Mouse (Mus musculus) right cerebral cortex, postnatal 14 days (tissue): ENCODE results near the gene Gnat2.

Experiments
- DNase-seq: peaks from one replicate; pipeline ENCODE4 v3.0.0; 2022

Gnat2 gene

GRCm38 (mm10) chr3:108085281-108085720, 7.3 kb upstream of the Gnat2 start:
- DNase-seq: peak; percentile 92

- DNase-seq: no peak
These were observed 6.7 kb upstream of the Gnat2 start for GRCm38 (mm10) chr3:108085721-108086469.

GRCm38 (mm10) chr3:108086470-108086979, 6.1 kb upstream of the Gnat2 start, which contains the start of gene Ampd2:
TSS of gene Ampd2 (minus strand) at chr3:108086651.
- peak; percentile 55 for DNase-seq

DNA sequence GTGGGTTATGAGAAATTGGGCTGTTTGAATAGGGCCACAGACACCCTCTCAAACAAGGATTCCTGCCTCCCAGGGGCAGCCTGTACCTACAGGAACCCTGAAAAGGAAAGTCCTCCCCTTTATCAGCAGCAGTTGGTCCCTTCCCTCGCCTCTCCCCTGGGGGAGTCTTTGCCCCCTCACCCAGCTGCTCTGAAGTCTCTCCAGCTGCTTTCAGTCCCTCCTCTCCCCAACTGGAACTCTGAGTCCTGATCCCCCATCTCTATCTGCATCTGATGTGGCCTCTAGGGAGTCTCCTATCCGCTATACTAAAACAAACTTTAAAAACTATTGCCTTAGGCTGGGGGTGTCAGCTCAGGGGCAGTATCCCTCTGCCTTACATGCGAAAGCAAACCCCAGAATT, 5.3 kb upstream of the Gnat2 start:
- no peak for DNase-seq

GRCm38 (mm10) chr3:108088842-108089380, 3.7 kb upstream of the Gnat2 start:
- no peak for DNase-seq

DNA sequence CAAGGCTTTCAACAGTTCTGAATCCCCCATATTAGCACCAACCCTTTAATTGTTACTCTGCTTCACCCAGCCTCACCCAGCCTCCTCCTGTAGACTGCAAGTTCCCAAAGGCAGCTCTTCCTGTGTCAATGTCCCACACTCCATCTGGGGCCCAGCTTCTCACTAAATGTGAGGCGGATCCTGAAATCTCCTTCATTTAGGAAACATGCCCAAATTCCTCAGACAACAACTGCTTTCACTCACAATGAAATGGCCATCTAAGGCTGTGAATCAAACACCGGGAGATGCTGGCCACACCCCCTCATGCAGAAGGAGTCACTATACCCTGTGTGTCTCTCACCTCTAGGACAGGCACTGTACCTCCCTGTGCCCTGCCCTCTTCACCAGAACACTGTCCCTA, 2.7 kb upstream of the Gnat2 start:
- DNase-seq: no peak

DNA sequence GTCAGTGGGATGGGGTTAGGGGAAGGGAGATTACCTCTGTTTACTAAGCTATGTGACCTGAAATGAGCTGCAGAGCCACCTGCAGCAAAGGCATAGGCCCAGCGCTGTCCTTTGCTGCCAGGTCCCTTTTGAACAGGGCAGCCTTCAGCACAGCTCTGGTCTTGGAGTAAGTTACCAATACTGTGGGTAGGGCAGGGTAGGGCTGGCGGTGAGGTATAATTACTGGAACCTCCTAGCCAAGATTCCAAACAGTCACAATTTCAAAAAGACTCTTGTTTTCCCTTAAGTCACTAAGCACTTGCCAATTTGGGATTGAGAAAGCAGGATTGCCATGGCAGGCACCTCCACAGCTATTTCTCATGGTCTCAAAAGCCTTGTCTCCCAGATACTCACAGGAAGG, 2.0 kb upstream of the Gnat2 start:
- DNase-seq: no peak

GRCm38 (mm10) chr3:108092030-108092429, 559 bp upstream of the Gnat2 start:
- DNase-seq: no peak

GRCm38 (mm10) chr3:108093306-108093705, 717 bp downstream of the Gnat2 start:
- no peak for DNase-seq

GRCm38 (mm10) chr3:108094146-108094545, 1.6 kb downstream of the Gnat2 start:
- DNase-seq: no peak

DNA sequence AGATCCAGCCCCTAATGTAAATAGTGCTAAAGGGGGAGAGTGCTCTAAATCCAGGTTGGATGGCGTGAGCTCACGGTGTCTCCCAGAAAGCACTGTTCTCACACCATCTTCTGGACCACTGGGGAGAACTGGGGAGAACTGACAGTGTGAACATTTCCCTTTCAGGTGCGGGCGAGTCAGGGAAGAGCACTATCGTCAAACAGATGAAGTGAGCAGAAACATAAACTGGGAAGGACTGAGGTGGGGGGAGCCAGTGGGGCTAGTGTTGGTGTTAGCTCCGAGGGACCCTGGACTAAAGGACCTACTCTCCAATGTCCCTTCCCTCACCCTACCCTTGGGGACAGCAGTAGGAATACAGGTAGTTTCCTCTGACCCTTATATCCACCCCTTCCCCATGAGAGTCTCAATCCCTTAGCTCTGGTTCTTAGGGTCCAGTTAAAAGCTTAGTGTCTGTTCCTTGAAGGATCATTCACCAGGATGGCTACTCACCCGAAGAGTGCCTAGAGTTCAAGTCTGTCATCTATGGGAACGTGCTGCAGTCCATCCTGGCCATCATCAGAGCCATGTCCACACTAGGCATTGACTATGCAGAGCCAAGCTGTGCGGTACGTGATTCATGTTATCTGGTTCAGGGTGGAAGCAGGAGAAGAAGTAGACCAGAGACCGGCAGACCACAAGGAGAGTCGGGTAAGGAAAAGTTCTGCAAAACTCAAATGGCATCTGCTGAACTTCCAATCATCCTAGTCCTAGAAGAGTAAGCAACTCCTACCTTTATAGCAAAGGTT, 2.6 kb downstream of the Gnat2 start:
- DNase-seq: no peak

- no peak for DNase-seq
These were observed 3.6 kb downstream of the Gnat2 start for GRCm38 (mm10) chr3:108096226-108096625.

DNA sequence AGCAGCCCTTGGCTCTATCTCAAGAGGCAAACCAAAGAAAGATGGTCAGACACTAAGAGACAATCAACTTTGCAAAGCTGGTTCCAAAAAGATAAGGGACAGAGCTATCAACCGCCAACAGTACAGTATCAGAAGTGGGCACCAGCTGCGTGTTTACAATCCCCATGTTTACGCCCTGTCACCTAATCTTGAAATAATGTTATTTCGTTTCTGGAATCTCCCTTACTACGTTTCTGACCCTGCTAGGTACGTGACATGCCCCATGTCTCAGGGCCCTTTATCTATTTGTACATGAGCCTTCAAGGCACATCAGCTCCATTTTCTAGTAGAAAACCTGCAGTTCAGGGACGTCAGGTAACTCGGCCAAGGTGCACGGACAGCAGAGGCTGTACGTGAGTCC, 4.1 kb downstream of the Gnat2 start:
- DNase-seq: no peak

DNA sequence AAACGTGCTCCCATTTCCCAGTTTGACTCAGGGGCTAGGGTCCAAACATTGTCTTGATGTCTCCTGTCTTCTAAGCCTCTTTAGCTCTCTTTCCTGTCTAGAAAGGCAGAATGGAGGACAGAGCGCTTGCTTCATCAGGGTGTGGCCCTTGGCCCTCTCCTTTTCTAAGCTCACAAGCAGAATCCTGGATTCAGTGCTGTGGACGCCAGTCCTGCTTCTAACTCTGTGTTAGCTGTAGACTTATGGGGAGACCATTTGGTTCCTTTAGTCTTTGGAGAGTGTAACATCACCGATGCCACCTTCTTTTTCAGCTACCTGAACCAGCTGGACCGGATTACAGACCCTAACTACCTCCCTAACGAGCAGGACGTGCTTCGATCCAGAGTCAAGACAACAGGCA, 5.1 kb downstream of the Gnat2 start:
- DNase-seq: no peak

DNA sequence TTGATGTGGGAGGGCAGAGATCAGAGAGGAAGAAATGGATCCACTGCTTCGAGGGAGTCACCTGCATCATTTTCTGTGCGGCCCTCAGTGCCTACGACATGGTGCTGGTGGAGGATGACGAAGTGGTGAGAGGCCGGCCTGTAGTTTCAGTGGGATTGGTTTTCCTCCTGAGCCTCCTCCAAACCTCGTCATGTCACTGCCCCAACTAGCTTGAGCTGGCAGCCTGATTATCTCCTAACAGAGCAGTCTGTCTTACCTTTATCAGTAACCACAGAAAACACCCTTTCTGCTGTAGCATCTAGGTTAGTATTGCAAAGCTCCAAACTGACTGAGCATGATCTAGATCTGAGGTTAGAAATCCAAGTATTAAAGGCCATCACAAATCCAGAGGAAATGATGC, 5.7 kb downstream of the Gnat2 start:
- no peak for DNase-seq

DNA sequence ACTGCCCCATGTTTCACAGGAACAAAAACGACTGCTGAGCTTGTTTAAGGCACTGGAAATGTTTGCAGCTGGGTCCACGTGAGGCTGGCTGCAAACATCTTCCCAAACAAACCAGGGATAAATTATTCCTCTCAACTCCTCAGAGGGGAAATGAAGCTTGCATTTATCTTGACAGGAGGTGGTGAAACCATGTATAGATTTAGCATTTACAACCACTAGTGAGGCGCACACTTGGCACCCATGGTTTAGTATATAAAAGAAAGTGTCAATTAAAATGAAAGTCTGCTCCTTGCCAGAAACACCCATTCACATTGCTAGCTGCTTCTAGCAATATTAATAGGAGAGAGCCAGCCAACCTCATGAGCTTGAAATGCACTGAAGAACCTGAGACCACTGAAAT, 9.0 kb downstream of the Gnat2 start:
- DNase-seq: no peak

DNA sequence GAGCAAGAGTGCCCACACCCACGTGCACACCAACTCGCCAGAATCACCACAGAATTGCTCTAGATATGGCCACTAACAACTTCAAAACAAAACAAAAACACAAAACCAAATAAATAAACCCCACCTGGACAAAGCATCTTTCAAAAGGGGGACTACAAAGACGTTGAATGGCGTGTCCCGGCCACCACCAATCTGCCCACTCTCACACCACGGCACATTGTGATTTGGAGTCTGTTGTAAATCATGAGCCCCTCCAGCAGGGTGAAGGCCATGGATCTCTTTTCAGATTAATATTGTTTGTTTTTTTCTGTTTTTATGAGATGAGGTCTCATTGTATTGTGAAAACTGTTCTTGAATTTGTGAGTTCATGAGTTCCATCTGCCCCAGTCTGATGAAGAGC, 9.5 kb downstream of the Gnat2 start:
- no peak for DNase-seq

- no peak for DNase-seq
These were observed 12.7 kb downstream of the Gnat2 start for GRCm38 (mm10) chr3:108105281-108105680.

- no peak for DNase-seq
These were observed 18.7 kb downstream of the Gnat2 start for GRCm38 (mm10) chr3:108111320-108111719.

- no peak for DNase-seq
These were observed 19.7 kb downstream of the Gnat2 start for GRCm38 (mm10) chr3:108112246-108112645.

DNA sequence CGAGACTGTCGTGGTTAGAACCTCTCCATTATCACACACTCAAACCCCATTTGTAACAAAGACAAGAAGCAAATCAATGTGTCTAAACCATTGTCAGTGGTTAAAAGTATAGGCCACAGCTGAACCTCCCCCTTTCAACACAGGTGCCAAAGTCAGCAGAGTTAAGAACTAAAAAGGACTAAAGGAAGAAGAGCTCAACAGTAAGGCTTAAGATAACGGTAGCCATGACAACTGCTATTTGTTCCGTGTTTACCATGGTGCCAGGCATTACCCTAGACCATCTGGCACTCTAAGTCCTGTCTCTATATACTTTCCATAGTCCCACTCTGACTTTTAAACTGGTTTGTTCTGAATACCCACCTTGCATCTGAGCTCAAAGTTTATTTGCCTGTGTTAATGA, 20.1 kb downstream of the Gnat2 start:
- no peak for DNase-seq

DNA sequence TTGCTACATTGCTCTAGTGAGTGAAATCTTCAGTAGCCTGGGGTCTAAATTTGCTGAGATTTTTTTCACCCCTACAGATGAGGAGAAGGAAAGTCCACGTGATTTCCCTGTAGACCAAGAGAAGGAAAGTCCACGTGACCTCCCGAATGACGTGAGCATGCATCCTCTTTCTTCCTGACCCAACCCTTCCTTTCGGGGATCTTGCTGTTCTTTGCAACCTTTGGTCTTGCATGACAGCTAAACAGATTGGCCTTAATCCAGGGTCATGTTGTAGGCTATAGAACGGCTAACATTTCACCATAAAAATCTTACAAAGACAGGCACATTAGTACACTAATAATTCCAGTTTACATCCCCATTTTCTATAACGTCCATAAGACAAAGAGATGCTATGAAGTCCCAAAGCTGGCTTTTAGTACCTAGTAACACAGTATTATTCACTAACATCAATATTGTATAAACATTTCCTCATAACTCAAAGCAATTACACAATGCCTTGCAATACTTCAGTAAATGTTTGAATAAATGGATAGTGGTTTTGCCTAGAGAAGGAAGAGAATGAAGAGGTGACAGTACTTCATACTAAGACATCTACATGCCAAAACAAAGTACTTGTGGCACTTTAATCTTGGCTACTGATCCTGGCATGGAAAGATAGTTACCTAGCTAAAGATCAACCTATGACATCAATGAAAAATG, 21.2 kb downstream of the Gnat2 start:
- DNase-seq: no peak

DNA sequence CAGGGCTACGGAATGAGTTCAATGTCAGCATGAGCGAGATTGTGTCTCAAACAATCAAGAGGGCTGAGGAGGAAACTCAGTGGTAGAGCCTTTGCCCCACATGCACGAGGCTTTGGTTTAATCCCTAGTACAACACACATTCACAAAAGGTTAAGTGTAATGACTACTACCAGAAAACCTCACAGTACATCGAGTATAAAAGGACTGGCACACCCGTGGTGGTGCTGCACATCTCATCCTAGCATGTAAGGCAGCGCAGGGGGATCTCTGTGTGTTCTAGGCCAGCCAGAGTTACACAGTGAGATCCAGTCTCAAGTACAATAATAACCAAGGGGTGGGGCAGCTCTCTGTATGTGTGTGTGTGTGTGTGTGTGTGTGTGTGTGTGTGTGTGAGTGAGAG, 24.9 kb downstream of the Gnat2 start:
- no peak for DNase-seq
